Mouse (Mus musculus) mouse embryonic stem cell (cell line): ENCODE measurements around the gene Ift122.

ENCODE experiments used
- in situ Hi-C, 2 experiments: fragments of 300-500 bp; cut with MboI; formaldehyde crosslinking; loops; 1 replicate in 1 of 2; 3 replicates in 1 of 2; pipeline ENCODE4 v1.14.3; 2019 to 2020; ENCODE audit warnings: low sequenced_read_pairs in 2 of 2, low pct_unique_long_range_greater_than_20kb in 1 of 2, mixed read lengths in 1 of 2; ENCODE audit not compliant: unreplicated experiment in 1 of 2

The Ift122 gene

GRCm38 (mm10) chr6:115966227-115966966 lies 113.1 kb downstream of the Ift122 start:
- in situ Hi-C loops, result no loop called here

- in situ Hi-C loops, result no loop called here
Measured at GRCm38 (mm10) chr6:115967291-115967880, 114.1 kb downstream of the Ift122 start.

- in situ Hi-C loops, result no loop called here
Measured at GRCm38 (mm10) chr6:115968086-115968485, 114.8 kb downstream of the Ift122 start.

- in situ Hi-C loops, result no loop called here
Measured at GRCm38 (mm10) chr6:115968700-115969099, 115.4 kb downstream of the Ift122 start.

GRCm38 (mm10) chr6:115969103-115969502 lies 115.8 kb downstream of the Ift122 start:
- in situ Hi-C loops, result no loop called here

GRCm38 (mm10) chr6:115969952-115970351 lies 116.7 kb downstream of the Ift122 start:
- in situ Hi-C loops, result no loop called here

- in situ Hi-C loops, result no loop called here
Measured at GRCm38 (mm10) chr6:115971273-115972060, 118.2 kb downstream of the Ift122 start.

GRCm38 (mm10) chr6:115972083-115972764 lies 119.0 kb downstream of the Ift122 start:
- in situ Hi-C loops, result no loop called here

GRCm38 (mm10) chr6:115973139-115973875 lies 120.0 kb downstream of the Ift122 start:
- in situ Hi-C loops, result no loop called here

GRCm38 (mm10) chr6:115973881-115974662 lies 120.8 kb downstream of the Ift122 start:
- in situ Hi-C loops, result no loop called here

- in situ Hi-C loops, result no loop called here
Measured at GRCm38 (mm10) chr6:115975606-115976005, 122.3 kb downstream of the Ift122 start.
